Mouse (Mus musculus): Measurements from ENCODE around the gene Dnm3. TPM values are rescaled to one million over a fixed set of nuclear protein-coding genes. Genes with fewer than 3 reads are reported as not detected.

Gene Dnm3
- polyA plus RNA-seq, 1 experiment, result not detected

DNA sequence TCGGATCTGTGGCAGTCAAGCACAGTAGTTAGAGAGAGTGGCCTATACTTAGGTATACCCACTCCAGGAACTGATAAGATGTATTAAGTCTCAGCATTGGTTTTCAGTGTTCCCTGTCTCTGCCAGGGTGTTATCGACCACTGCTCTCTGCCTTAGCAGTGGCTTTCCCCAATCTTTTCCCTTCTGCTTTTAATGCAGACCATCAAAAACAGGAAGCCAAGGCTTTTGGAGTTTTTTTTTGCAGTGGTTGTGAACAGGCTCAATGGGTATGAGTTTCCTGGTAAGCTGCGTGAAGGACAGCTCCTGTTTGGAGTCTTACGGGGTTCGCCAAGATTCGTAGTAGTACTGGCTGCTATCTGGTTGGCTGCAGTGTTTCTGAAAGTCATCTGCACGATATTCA is 485.4 kb downstream of the Dnm3 start:
- 91% methylated on average over 7 of the region's 7 CpGs for WGBS
- H3K4me3 ChIP-seq (ENCODE audit: insufficient read depth, low read depth, low read length), result no peak overlapping the region
- H3K27ac ChIP-seq (ENCODE audit: insufficient read depth, low read depth, low read length), result no peak overlapping the region
- TF ChIP-seq POLR2A (IDR thresholded peaks at IDR 0.05; ENCODE audit: insufficient read depth, low read depth, low read length) (no peak), CTCF (IDR thresholded peaks at IDR 0.05; ENCODE audit: insufficient read depth, low read depth, low read length) (no peak)
- H3K4me1 ChIP-seq (ENCODE audit: control insufficient read depth, insufficient read depth, low read length), result no peaks in the 10 kb centered on the region

- Histone ChIP-seq H3K4me1 (ENCODE audit: control insufficient read depth, insufficient read depth, low read length) (no peaks in the 10 kb centered on the region), H3K4me3 (ENCODE audit: insufficient read depth, low read depth, low read length) (no peak overlapping the region), H3K27ac (ENCODE audit: insufficient read depth, low read depth, low read length) (no peak overlapping the region)
- TF ChIP-seq CTCF (IDR thresholded peaks at IDR 0.05; ENCODE audit: insufficient read depth, low read depth, low read length), result no peak
- no peak for TF ChIP-seq POLR2A (IDR thresholded peaks at IDR 0.05; ENCODE audit: insufficient read depth, low read depth, low read length)
- WGBS, result 93% methylated on average over 11 of the region's 11 CpGs
Observed at GRCm38 (mm10) chr1:161991846-161992245, 486.0 kb downstream of the Dnm3 start.

GRCm38 (mm10) chr1:161990684-161991578 is 486.9 kb downstream of the Dnm3 start:
- Histone ChIP-seq H3K4me1 (ENCODE audit: control insufficient read depth, insufficient read depth, low read length) (no peaks in the 10 kb centered on the region), H3K4me3 (ENCODE audit: insufficient read depth, low read depth, low read length) (no peak overlapping the region), H3K27ac (ENCODE audit: insufficient read depth, low read depth, low read length) (no peak overlapping the region)
- TF ChIP-seq POLR2A (IDR thresholded peaks at IDR 0.05; ENCODE audit: insufficient read depth, low read depth, low read length) (no peak), CTCF (IDR thresholded peaks at IDR 0.05; ENCODE audit: insufficient read depth, low read depth, low read length) (no peak)
- 79% methylated on average over 10 of the region's 10 CpGs for WGBS

GRCm38 (mm10) chr1:161983979-161984566 is 493.8 kb downstream of the Dnm3 start:
- H3K4me1 ChIP-seq (ENCODE audit: control insufficient read depth, insufficient read depth, low read length), result no peaks in the 10 kb centered on the region
- WGBS, result 63% methylated on average over 4 of the region's 4 CpGs
- no peak overlapping the region for H3K27ac ChIP-seq (ENCODE audit: insufficient read depth, low read depth, low read length)
- TF ChIP-seq POLR2A (IDR thresholded peaks at IDR 0.05; ENCODE audit: insufficient read depth, low read depth, low read length) (no peak), CTCF (IDR thresholded peaks at IDR 0.05; ENCODE audit: insufficient read depth, low read depth, low read length) (no peak)
- no peak overlapping the region for H3K4me3 ChIP-seq (ENCODE audit: insufficient read depth, low read depth, low read length)

DNA sequence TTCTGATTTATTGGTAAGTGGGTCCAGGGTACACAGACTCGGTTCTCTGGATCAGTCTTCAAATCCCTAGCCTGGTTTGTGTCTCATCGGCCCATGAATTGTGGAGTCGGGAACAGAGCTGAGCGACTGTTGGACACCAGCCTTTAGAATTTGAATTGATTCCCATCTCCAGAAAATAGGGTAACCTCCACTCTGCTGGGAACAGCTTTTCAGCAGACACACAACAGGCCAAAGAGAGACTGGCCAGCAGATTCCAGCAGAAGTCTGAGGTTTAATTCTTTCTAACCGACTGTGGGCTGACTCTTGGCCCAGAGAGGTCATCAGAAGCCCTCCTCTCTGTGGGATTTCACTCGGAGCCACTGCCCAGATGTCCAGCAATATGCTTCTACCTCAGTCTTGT is 494.4 kb downstream of the Dnm3 start:
- 62% methylated on average over 6 of the region's 6 CpGs for WGBS

DNA sequence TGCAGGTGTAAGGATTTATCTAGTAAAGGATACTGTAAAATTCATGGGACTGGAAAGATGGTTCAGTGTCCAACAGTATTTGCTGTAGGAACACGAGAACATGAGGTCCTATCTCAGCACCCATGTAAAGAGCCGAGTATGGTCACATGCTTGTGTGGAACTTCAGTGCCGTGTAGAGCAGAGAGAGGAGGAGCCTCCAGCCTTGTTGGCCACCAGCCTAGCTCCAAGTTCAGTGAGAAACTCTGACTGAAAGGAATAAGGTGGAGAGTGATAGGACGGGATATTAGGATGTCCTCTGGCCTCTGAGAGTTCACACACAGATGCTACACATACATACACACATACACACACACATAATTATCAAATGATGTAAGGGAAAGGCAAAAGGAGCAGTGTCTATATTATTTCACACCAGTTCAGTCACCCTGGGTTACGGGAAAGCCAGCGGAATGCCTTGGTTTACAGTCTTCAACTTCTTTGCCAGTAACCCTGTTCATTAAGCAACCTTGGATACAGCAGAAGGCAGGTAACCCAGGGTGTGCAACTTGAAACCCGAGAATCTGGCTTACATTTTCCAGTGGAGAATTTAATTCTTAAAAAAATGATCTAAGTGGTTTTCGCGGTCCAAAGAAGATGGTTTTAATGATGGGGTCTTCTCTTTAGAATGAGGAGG is 497.1 kb downstream of the Dnm3 start:
- Histone ChIP-seq H3K4me3 (ENCODE audit: insufficient read depth, low read depth, low read length) (no peak overlapping the region), H3K4me1 (ENCODE audit: control insufficient read depth, insufficient read depth, low read length) (0 out of 2 replicates have a peak, but pooled peaks cover 6% of the 10 kb centered on the region), H3K27ac (ENCODE audit: insufficient read depth, low read depth, low read length) (no peak overlapping the region)
- TF ChIP-seq POLR2A (IDR thresholded peaks at IDR 0.05; ENCODE audit: insufficient read depth, low read depth, low read length), result no peak
- TF ChIP-seq CTCF (IDR thresholded peaks at IDR 0.05; ENCODE audit: insufficient read depth, low read depth, low read length), result no peak
- WGBS, result 85% methylated on average over 9 of the region's 9 CpGs

More for the DNA sequence above, 494.4 kb downstream of the Dnm3 start:
- H3K4me3 ChIP-seq (ENCODE audit: insufficient read depth, low read depth, low read length), result no peak overlapping the region
- H3K4me1 ChIP-seq (ENCODE audit: control insufficient read depth, insufficient read depth, low read length), result no peaks in the 10 kb centered on the region
- H3K27ac ChIP-seq (ENCODE audit: insufficient read depth, low read depth, low read length), result no peak overlapping the region
- TF ChIP-seq POLR2A (IDR thresholded peaks at IDR 0.05; ENCODE audit: insufficient read depth, low read depth, low read length) (no peak), CTCF (IDR thresholded peaks at IDR 0.05; ENCODE audit: insufficient read depth, low read depth, low read length) (no peak)

DNA sequence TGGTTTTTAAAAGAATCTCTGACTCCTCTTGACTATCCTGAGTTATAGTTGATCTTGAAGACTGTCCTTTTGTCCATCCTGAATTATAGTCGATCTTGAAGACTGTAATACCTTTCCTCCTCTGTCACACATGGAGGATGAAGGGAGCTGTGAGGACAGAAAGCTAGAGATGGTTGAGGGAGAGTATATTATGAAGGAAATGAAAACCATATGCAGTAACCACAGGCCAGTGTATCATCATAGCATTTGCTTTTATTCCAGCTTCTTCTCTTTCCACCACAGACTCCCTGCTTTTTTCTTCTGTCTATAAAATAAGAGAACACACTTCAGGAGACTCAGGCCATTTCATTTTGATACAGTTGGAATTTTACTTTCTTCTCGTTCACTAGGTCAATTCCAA is 497.8 kb downstream of the Dnm3 start:
- 90% methylated on average over 2 of the region's 2 CpGs for WGBS
- Histone ChIP-seq H3K4me3 (ENCODE audit: insufficient read depth, low read depth, low read length) (no peak overlapping the region), H3K4me1 (ENCODE audit: control insufficient read depth, insufficient read depth, low read length) (0 out of 2 replicates have a peak, but pooled peaks cover 6% of the 10 kb centered on the region), H3K27ac (ENCODE audit: insufficient read depth, low read depth, low read length) (no peak overlapping the region)
- no peak for TF ChIP-seq CTCF (IDR thresholded peaks at IDR 0.05; ENCODE audit: insufficient read depth, low read depth, low read length)
- no peak for TF ChIP-seq POLR2A (IDR thresholded peaks at IDR 0.05; ENCODE audit: insufficient read depth, low read depth, low read length)

DNA sequence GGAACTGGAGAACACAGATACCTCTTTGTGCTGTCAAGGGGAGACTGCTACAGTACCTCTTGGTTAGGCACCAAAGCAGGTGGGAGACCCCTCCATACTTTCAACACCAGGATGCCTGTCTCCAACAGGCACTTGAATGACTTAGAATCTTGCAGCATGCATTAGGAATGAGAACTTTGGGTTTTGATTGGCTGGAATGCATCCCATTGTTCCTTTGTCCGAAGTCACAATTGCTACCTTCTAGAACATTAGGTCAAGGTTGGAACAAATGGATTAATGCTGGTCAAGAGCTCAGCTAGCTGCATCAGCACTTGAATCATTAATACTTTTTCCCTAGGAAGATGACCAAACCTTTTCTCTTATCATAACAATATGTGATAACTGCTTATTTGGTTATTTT is 498.3 kb downstream of the Dnm3 start, which contains the start of gene 4930558K02Rik:
Gene 4930558K02Rik (minus strand): TSS at position 101 of the 400 bp plus-strand sequence.
- 0 out of 2 replicates have a peak, but pooled peaks cover 6% of the 10 kb centered on the region for H3K4me1 ChIP-seq (ENCODE audit: control insufficient read depth, insufficient read depth, low read length)
- H3K27ac ChIP-seq (ENCODE audit: insufficient read depth, low read depth, low read length), result no peak within 1 kb of the TSS
- WGBS, result 74% methylated on average over 1 of the region's 1 CpGs
- TF ChIP-seq CTCF (IDR thresholded peaks at IDR 0.05; ENCODE audit: insufficient read depth, low read depth, low read length) (no peak), POLR2A (IDR thresholded peaks at IDR 0.05; ENCODE audit: insufficient read depth, low read depth, low read length) (no peak)
- H3K4me3 ChIP-seq (ENCODE audit: insufficient read depth, low read depth, low read length), result no peak within 1 kb of the TSS

Data from olfactory bulb, adult 2 months (tissue).